Mouse (Mus musculus) lung, postnatal 0 days (tissue): ENCODE results near the gene Popdc3.

Experiments
- CTCF ChIP-seq: IDR thresholded peaks from 2 replicates; pipeline ENCODE4 v1.5.1; 2016; ENCODE audit warnings: antibody characterized with exemption, mild to moderate bottlenecking
- EP300 ChIP-seq: IDR thresholded peaks from 2 replicates; pipeline ENCODE4 v1.6.1; 2016; ENCODE audit warnings: antibody characterized with exemption, mild to moderate bottlenecking, control low read depth

DNA sequence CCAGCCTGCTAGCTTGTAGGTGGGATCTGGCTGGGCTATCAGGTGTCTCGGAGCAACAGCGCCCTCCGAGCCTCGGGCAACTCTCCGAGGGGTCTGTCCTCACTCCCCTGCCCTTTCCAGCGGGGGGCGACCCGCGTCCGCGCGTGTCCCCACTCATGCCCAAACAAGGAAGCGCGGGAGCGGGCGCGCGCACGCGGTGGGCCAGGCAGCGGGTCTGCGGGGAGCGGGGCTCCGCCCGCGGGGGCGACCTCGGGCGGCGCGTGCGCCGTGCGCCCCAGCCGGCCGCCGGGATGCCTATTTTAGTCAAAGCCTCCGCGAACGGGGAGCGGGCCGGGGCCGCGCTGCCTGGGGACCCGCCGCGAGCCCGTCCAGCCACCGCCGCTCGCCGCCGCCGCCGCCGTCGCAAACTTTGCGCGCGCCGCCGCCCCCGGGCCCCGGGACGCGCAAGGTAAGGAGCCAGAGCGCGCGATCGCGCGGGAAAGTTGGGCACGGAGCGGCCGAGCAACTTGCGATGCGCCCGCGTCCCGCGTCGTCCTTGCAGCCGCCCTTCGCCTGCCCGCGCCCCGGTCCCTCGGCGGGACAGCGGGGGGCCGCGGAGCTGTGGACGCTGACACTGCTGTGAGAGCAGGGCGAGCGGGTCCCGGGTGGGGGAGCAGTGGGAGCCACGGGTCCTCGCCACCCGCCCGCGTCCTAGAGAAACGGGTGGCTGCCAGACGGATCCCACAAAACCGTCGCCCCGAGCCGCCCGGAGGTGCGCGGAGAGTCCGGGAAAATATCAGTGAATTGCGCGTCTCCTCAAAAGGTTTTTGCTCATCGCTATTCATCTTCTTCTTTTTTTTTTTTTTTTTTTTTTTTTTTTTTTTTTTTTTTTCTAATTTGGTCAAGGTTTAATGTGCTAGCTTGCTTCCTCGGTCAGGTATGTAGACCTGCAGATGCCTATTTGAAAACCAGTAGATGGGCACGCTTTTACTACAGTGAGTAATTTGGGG, 157.8 kb downstream of the Popdc3 start, which contains the start of gene Bves:
- TF ChIP-seq CTCF (no peak), EP300 (no peak)
